Mouse (Mus musculus) cerebellum, adult 2 months (tissue): ENCODE results near the gene Kalrn. TPM values are rescaled to one million over a fixed set of nuclear protein-coding genes. Genes with fewer than 3 reads are reported as not detected.

Source experiments
- DNase-seq, 2 experiments: peaks; one replicate each; pipeline ENCODE4 v3.0.0; 2021
- H3K27ac ChIP-seq: fragments of 200-500 bp; 2 replicates; pipeline ENCODE4 v1.5.1; 2012; ENCODE audit warnings: low read length, control low read depth, inconsistent platforms; ENCODE audit not compliant: insufficient read depth
- H3K27me3 ChIP-seq: fragments of 200-500 bp; 2 replicates; pipeline ENCODE4 v1.6.1; 2012; ENCODE audit warnings: inconsistent platforms, mild to moderate bottlenecking, low read length, moderate library complexity; ENCODE audit not compliant: control insufficient read depth, insufficient read depth
- H3K4me1 ChIP-seq: fragments of 200-500 bp; 2 replicates; pipeline ENCODE4 v1.6.1; 2011; ENCODE audit warnings: low read length; ENCODE audit not compliant: control insufficient read depth, insufficient read depth
- H3K4me3 ChIP-seq: fragments of 200-500 bp; replicated peaks from 2 replicates; pipeline ENCODE3; 2011; ENCODE audit warnings: mild to moderate bottlenecking, low read depth, low read length, control low read depth; ENCODE audit not compliant: insufficient read depth
- CTCF ChIP-seq: fragments of 200-500 bp; IDR thresholded peaks from 2 replicates; pipeline ENCODE4 v1.5.1; 2011; ENCODE audit warnings: low read depth, mild to moderate bottlenecking, control low read depth, low read length, moderate library complexity, borderline replicate concordance; ENCODE audit not compliant: insufficient read depth
- POLR2A ChIP-seq: fragments of 200-500 bp; IDR thresholded peaks from 2 replicates; pipeline ENCODE4 v1.6.1; 2011; ENCODE audit warnings: low read length, control low read depth, borderline replicate concordance; ENCODE audit not compliant: insufficient read depth
- WGBS: fragments of 180-500 bp; shearing (Covaris S2); methylation state at CpG from one replicate; pipeline ENCODE4 v1.1.7; 2018; 5-methylcytosine and 5-hydroxymethylcytosine counted together
- polyA plus RNA-seq: library from polyadenylated mRNA; depleted of rRNA; stranded (reverse); fragments of >200 nt; gene quantifications from 2 replicates; pipeline ENCODE4 v1.2.3, GENCODE M21; 2012

Gene Kalrn
- polyA plus RNA-seq, 1 experiment = 17.9 TPM

DNA sequence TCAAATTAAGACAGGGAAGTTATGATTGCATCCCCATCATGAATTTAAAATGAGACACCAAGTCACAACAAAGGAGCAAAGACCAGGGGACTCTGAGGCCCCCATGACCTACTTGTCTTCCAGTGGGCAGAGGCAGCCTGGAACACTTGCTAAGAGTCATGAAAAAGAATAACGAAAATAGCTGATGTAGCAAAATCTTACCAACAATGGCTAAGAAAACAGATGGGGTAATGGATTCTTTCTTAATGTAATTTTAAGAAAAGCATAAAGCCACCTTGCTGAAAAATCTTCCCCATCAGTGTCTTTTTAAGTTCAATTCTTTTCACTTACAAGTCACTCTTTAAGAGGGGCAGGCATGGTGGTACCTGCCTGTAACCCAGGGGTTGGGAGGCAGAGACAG lies 89.1 kb downstream of the Kalrn start:
- Histone ChIP-seq H3K4me1 (no peaks in the 10 kb centered on the region), H3K27me3 (no peaks in the 10 kb centered on the region), H3K4me3 (no peak overlapping the region), H3K27ac (no peak overlapping the region)
- DNase-seq = no peak
- TF ChIP-seq POLR2A (no peak), CTCF (no peak)
- WGBS = 96% methylated on average over 1 of the region's 1 CpGs

DNA sequence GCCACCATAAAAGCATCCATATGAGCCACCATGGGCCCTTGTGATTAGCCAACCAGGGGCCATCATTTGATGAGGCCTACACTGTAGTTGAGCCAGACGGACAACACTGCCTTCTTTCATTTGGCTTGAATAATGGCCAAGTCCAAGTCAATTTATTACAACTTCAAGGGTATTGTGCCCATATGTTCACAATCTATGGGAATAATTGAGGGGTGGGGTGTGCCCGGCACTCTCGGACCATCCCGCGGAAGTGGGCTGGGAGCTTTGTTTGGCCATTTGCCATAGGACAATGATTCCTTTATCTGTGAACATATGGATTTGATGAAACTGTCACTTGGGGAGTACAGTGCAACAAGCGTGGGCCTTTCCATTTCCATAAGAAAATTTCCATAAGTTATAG lies 89.6 kb downstream of the Kalrn start:
- H3K4me3 ChIP-seq = no peak overlapping the region
- no peaks in the 10 kb centered on the region for H3K4me1 ChIP-seq
- no peak overlapping the region for H3K27ac ChIP-seq
- TF ChIP-seq CTCF = no peak
- DNase-seq = no peak
- no peaks in the 10 kb centered on the region for H3K27me3 ChIP-seq
- 81% methylated on average over 6 of the region's 6 CpGs for WGBS

DNA sequence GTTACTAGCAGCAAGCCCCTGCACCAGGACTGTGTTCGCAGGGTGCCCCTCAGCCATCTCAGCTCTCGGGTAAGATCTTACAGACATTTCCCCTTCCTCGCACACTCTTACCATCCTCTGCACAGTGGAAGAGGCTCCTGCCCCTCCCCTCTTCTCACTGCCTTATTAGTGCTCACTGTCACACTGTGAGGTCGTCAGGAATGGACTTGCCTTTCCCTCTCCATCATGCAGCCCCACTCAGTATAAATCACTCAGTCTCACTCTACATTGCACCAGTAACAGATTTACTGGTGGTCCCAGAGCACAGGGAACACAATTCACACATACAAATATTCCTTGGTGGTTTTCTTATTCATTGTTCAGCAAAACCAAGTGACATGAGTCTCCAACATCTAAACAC lies 98.6 kb downstream of the Kalrn start:
- Histone ChIP-seq H3K4me3 (no peak overlapping the region), H3K4me1 (no peaks in the 10 kb centered on the region), H3K27me3 (no peaks in the 10 kb centered on the region), H3K27ac (no peak overlapping the region)
- WGBS = 86% methylated on average over 4 of the region's 4 CpGs
- TF ChIP-seq POLR2A (no peak), CTCF (no peak)
- DNase-seq = no peak

DNA sequence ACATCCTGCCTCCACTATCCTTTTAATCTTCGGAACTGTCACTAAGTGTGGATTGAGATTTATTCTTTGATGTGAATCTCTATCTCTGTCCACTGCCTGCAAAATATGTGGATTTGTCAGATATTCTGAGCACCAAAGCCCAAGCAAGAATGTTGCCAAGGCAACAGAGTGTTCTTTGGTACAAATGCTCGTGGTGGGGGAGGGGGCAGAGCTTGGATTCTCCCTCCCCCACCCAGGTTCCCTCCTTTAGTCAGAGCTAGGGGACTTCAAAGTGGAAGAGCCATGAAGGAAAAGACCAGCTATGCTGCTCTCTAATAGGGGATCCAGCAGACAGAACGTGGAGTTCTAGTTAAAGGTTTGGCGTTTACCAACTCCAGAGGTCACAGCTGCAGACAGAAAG lies 99.4 kb downstream of the Kalrn start:
- no peaks in the 10 kb centered on the region for H3K27me3 ChIP-seq
- 52% methylated on average over 4 of the region's 4 CpGs for WGBS
- no peak for DNase-seq
- no peak overlapping the region for H3K27ac ChIP-seq
- H3K4me1 ChIP-seq = no peaks in the 10 kb centered on the region
- H3K4me3 ChIP-seq = no peak overlapping the region
- no peak for TF ChIP-seq POLR2A
- TF ChIP-seq CTCF = no peak

DNA sequence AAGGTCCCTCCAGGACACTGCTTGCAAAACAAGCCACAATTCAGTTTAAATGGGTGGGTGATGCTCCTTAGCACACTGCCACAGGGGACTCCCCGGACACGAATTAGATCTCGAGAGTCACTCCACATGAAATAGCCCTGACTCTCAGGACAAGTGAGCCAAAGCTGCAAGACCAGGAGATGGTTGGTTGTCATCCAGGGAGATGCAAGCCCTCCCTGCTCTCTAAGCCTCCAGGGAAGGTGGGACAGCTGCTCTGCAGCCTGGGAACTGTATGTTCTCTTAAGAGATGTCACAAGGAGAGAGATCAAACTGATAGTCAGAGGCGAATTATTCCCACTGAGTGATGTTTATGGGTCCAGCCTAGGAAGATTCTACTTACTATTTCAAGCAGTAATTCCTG lies 101.9 kb downstream of the Kalrn start:
- Histone ChIP-seq H3K4me1 (no peaks in the 10 kb centered on the region), H3K27ac (no peak overlapping the region), H3K27me3 (no peaks in the 10 kb centered on the region), H3K4me3 (no peak overlapping the region)
- no peak for TF ChIP-seq POLR2A
- no peak for TF ChIP-seq CTCF
- DNase-seq = no peak
- 37% methylated on average over 4 of the region's 4 CpGs for WGBS

DNA sequence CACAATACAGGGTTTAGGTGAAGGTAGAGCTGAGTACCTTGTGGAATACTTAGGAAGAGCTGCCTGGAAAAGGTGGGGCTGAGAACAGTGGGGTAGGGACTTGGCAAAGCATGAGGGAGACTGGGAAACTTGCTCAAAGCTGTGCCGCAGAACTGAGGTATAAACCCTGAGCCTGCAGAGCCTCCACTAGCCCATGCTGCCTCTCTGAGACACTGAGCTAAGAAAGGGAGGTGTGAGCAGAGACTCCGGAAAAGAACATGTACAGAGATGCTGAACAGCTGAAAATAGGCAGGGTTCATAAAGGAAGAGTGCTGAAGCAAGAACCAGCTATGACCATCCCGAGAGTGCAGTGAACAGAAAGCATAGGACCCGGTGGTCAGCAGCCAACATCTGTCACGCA lies 103.0 kb downstream of the Kalrn start:
- no peaks in the 10 kb centered on the region for H3K4me1 ChIP-seq
- H3K27me3 ChIP-seq = no peaks in the 10 kb centered on the region
- TF ChIP-seq POLR2A = no peak
- TF ChIP-seq CTCF = no peak
- WGBS = 59% methylated on average over 5 of the region's 5 CpGs
- DNase-seq = no peak
- no peak overlapping the region for H3K27ac ChIP-seq
- no peak overlapping the region for H3K4me3 ChIP-seq

DNA sequence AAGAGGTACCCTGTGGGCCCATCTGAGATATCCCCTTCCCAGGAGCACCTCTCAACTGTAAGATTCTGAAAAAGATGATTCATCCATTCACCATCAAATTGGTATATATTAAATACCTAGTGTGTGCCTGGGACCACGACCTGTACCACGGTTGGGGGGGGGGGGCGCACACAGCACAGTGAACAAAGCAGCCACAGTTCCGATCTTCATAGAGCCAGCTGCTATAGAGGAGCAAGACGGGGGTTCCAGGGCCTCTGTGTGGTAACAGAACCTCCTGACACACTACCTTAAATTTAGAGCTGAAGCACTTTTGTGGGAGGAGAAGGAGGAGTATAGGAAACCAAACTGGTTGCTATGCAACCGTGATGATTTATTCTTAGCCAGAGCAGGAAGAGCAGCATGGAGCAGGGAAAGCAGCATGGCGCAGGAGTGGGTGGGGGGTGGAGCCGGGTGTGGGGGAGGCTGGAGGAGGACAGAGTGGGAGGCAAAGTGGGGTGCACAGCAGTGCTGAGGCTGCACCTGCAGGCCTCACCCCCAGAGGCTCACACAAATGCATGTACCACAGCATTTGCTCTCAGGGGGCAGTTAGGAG lies 104.0 kb downstream of the Kalrn start:
- WGBS = 45% methylated on average over 8 of the region's 8 CpGs
- TF ChIP-seq POLR2A (no peak), CTCF (no peak)
- Histone ChIP-seq H3K4me1 (no peaks in the 10 kb centered on the region), H3K27me3 (no peaks in the 10 kb centered on the region), H3K4me3 (no peak overlapping the region), H3K27ac (no peak overlapping the region)
- DNase-seq = no peak

DNA sequence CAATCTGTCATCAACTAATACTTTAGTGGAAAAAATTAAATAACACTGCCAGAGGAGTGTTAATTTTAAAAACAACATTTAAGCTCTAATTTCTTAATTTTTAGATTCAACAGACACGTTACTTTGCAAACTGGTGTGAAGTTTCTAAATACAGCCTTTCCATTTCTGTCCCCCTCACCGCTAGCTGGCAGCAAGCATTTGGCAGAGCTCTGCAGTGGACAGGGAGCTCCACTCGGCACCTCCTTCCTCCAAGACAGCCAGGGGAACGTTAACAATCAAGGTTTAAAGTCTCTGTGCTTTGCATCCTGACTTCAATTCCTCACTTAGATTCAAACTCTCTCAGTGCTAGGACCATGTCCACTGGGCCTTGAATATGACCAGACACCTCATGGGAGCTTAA lies 106.7 kb downstream of the Kalrn start:
- 20% methylated on average over 4 of the region's 4 CpGs for WGBS
- no peak for DNase-seq
- Histone ChIP-seq H3K4me1 (no peaks in the 10 kb centered on the region), H3K27me3 (no peaks in the 10 kb centered on the region), H3K4me3 (no peak overlapping the region), H3K27ac (no peak overlapping the region)
- TF ChIP-seq POLR2A = no peak
- TF ChIP-seq CTCF = no peak
